Mouse (Mus musculus) kidney, embryonic 14.5 days (tissue): ENCODE measurements around the gene Pkd1l1. TPM values are rescaled to one million over a fixed set of nuclear protein-coding genes. Genes with fewer than 3 reads are reported as not detected.

ENCODE experiments used
- ATAC-seq: fragments of 200-750 bp; cut with Nextera tagmentation; 2 replicates; pipeline ENCODE4 v1.8.0; 2017; ENCODE audit warnings: moderate number of reproducible peaks, mild to moderate bottlenecking, moderate TSS enrichment, moderate library complexity; ENCODE audit not compliant: low FRiP score, low TSS enrichment
- H3K27ac ChIP-seq: fragments of 300-500 bp; sonication (generic); 2 replicates; pipeline ENCODE4 v1.5.1; 2014; ENCODE audit warnings: low read depth, mild to moderate bottlenecking, low read length, moderate library complexity, mixed read lengths
- H3K27me3 ChIP-seq: fragments of 300-500 bp; sonication (generic); 2 replicates; pipeline ENCODE4 v1.6.1; 2014; ENCODE audit warnings: mild to moderate bottlenecking, low read length; ENCODE audit not compliant: control insufficient read depth, insufficient read depth
- H3K36me3 ChIP-seq: fragments of 300-500 bp; sonication (generic); 2 replicates; pipeline ENCODE4 v1.6.1; 2014; ENCODE audit warnings: low read length, mixed read lengths; ENCODE audit not compliant: control insufficient read depth, insufficient read depth
- H3K4me1 ChIP-seq: fragments of 300-500 bp; sonication (generic); 2 replicates; pipeline ENCODE4 v1.6.1; 2014; ENCODE audit warnings: low read length, mixed read lengths; ENCODE audit not compliant: control insufficient read depth, insufficient read depth
- H3K4me2 ChIP-seq: fragments of 300-500 bp; sonication (generic); replicated peaks from 2 replicates; pipeline ENCODE4 v1.6.1; 2014; ENCODE audit warnings: low read depth, mild to moderate bottlenecking, low read length
- H3K4me3 ChIP-seq: fragments of 300-500 bp; sonication (generic); 2 replicates; pipeline ENCODE4 v1.5.1; 2014; ENCODE audit warnings: mild to moderate bottlenecking, low read length
- H3K9ac ChIP-seq: fragments of 300-500 bp; sonication (generic); 2 replicates; pipeline ENCODE4 v1.6.1; 2014; ENCODE audit warnings: low read depth, mild to moderate bottlenecking, low read length, moderate library complexity
- H3K9me3 ChIP-seq: fragments of 300-500 bp; sonication (generic); 2 replicates; pipeline ENCODE4 v1.6.1; 2016; ENCODE audit warnings: low read length; ENCODE audit not compliant: control insufficient read depth
- WGBS: fragments of 180-500 bp; shearing (Covaris S2); extraction: QIAGEN DNeasy Blood & Tissue Kit; methylation state at CpG from one replicate; pipeline ENCODE4 v1.1.7; 2014; 5-methylcytosine and 5-hydroxymethylcytosine counted together
- polyA plus RNA-seq: library from polyadenylated mRNA; unstranded; fragments of >200 nt; fragmentation: Nextera tagmentation; extraction: Ambion mirVana; gene quantifications from 2 replicates; pipeline ENCODE4 v1.2.1, GENCODE M21; 2014

The Pkd1l1 gene
- polyA plus RNA-seq, 1 experiment from 2014 or later: 0.12 TPM

GRCm38 (mm10) chr11:8795031-8795430 is 178.0 kb downstream of the Pkd1l1 start:
- no peak for ATAC-seq
- Histone ChIP-seq H3K4me1 (peaks cover 44% of the 10 kb centered on the region), H3K9me3 (no peaks in the 10 kb centered on the region), H3K27me3 (no peaks in the 10 kb centered on the region), H3K4me3 (no peak overlapping the region), H3K27ac (no peak overlapping the region), H3K4me2 (no peak overlapping the region), H3K36me3 (no peaks in the 10 kb centered on the region), H3K9ac (no peak overlapping the region)
- 83% methylated on average over 3 of the region's 3 CpGs for WGBS

- H3K9me3 ChIP-seq: no peaks in the 10 kb centered on the region
- H3K4me1 ChIP-seq: peaks cover 34% of the 10 kb centered on the region
- no peak overlapping the region for H3K4me3 ChIP-seq
- no peaks in the 10 kb centered on the region for H3K36me3 ChIP-seq
- H3K27me3 ChIP-seq: no peaks in the 10 kb centered on the region
- H3K9ac ChIP-seq: no peak overlapping the region
- H3K4me2 ChIP-seq: no peak overlapping the region
- WGBS: 63% methylated on average over 2 of the region's 2 CpGs
- no peak for ATAC-seq
- no peak overlapping the region for H3K27ac ChIP-seq
Observed at GRCm38 (mm10) chr11:8792146-8792545, 180.9 kb downstream of the Pkd1l1 start.

- H3K4me2 ChIP-seq: no peak overlapping the region
- no peak overlapping the region for H3K9ac ChIP-seq
- no peaks in the 10 kb centered on the region for H3K27me3 ChIP-seq
- H3K4me1 ChIP-seq: peaks cover 28% of the 10 kb centered on the region
- no peak for ATAC-seq
- no peaks in the 10 kb centered on the region for H3K9me3 ChIP-seq
- no peaks in the 10 kb centered on the region for H3K36me3 ChIP-seq
- H3K4me3 ChIP-seq: no peak overlapping the region
- WGBS: 63% methylated on average over 5 of the region's 5 CpGs
- H3K27ac ChIP-seq: no peak overlapping the region
Observed at GRCm38 (mm10) chr11:8789186-8789585, 183.9 kb downstream of the Pkd1l1 start.

GRCm38 (mm10) chr11:8787604-8788003 is 185.5 kb downstream of the Pkd1l1 start:
- Histone ChIP-seq H3K4me3 (no peak overlapping the region), H3K4me1 (peaks cover 28% of the 10 kb centered on the region), H3K9ac (no peak overlapping the region), H3K9me3 (no peaks in the 10 kb centered on the region), H3K27ac (no peak overlapping the region), H3K36me3 (no peaks in the 10 kb centered on the region), H3K27me3 (no peaks in the 10 kb centered on the region), H3K4me2 (no peak overlapping the region)
- 88% methylated on average over 3 of the region's 3 CpGs for WGBS
- ATAC-seq: no peak

GRCm38 (mm10) chr11:8784413-8784812 is 188.7 kb downstream of the Pkd1l1 start:
- H3K36me3 ChIP-seq: no peaks in the 10 kb centered on the region
- 69% methylated on average over 4 of the region's 4 CpGs for WGBS
- no peaks in the 10 kb centered on the region for H3K27me3 ChIP-seq
- no peak overlapping the region for H3K4me2 ChIP-seq
- 0 out of 2 replicates have a peak, but pooled peaks have one; percentile 33 for ATAC-seq
- H3K4me3 ChIP-seq: no peak overlapping the region
- peaks cover 21% of the 10 kb centered on the region for H3K4me1 ChIP-seq
- no peaks in the 10 kb centered on the region for H3K9me3 ChIP-seq
- H3K27ac ChIP-seq: no peak overlapping the region
- H3K9ac ChIP-seq: no peak overlapping the region

- WGBS: 60% methylated on average over 3 of the region's 3 CpGs
- no peak for ATAC-seq
- no peak overlapping the region for H3K4me3 ChIP-seq
- no peaks in the 10 kb centered on the region for H3K27me3 ChIP-seq
- H3K9ac ChIP-seq: no peak overlapping the region
- peak overlapping the region; percentile 67; the same call in 1 of the 2 replicates for H3K27ac ChIP-seq
- H3K9me3 ChIP-seq: no peaks in the 10 kb centered on the region
- H3K36me3 ChIP-seq: no peaks in the 10 kb centered on the region
- peaks cover 17% of the 10 kb centered on the region for H3K4me1 ChIP-seq
- H3K4me2 ChIP-seq: no peak overlapping the region
Observed at GRCm38 (mm10) chr11:8782141-8782465, 191.0 kb downstream of the Pkd1l1 start.

- Histone ChIP-seq H3K9me3 (no peaks in the 10 kb centered on the region), H3K27me3 (no peaks in the 10 kb centered on the region), H3K4me2 (no peak overlapping the region), H3K4me3 (no peak overlapping the region), H3K4me1 (peaks cover 17% of the 10 kb centered on the region), H3K9ac (0 out of 2 replicates have a peak overlapping the region, but pooled peaks have one; percentile 7), H3K36me3 (no peaks in the 10 kb centered on the region), H3K27ac (peak overlapping the region; percentile 67; the same call in 1 of the 2 replicates)
- ATAC-seq: peak; percentile 67
- WGBS: 47% methylated on average over 10 of the region's 10 CpGs
Observed at GRCm38 (mm10) chr11:8781308-8782140, 191.5 kb downstream of the Pkd1l1 start.

GRCm38 (mm10) chr11:8779427-8779826 is 193.6 kb downstream of the Pkd1l1 start:
- 39% methylated on average over 3 of the region's 3 CpGs for WGBS
- Histone ChIP-seq H3K36me3 (no peaks in the 10 kb centered on the region), H3K4me3 (no peak overlapping the region), H3K9me3 (no peaks in the 10 kb centered on the region), H3K4me1 (peaks cover 17% of the 10 kb centered on the region), H3K4me2 (no peak overlapping the region), H3K27me3 (no peaks in the 10 kb centered on the region), H3K9ac (no peak overlapping the region), H3K27ac (0 out of 2 replicates have a peak overlapping the region, but pooled peaks have one; percentile 61)
- peak; percentile 56; the same call in 1 of the 2 replicates for ATAC-seq
